Mouse (Mus musculus) cerebellum, adult 8-10 months (tissue): Measurements from ENCODE around the gene Zfp148.
A peak's percentile ranks its signal among the peaks of the same experiment; 100 is the strongest.
"Not testable (repeated sequence)": the region's sequence is repeated elsewhere in the genome, so short reads cannot be mapped to it uniquely, and the experiment has no call there.

Source experiments
- DNase-seq: peaks from one replicate; pipeline ENCODE4 v3.0.0; 2022

Zfp148 gene

GRCm38 (mm10) chr16:33382341-33382740 lies 1.7 kb downstream of the Zfp148 start:
- DNase-seq: no peak

- DNase-seq: no peak
Measured at GRCm38 (mm10) chr16:33383584-33383983, 2.9 kb downstream of the Zfp148 start.

- not testable (repeated sequence) for DNase-seq
Measured at GRCm38 (mm10) chr16:33384057-33384456, 3.4 kb downstream of the Zfp148 start.

GRCm38 (mm10) chr16:33387013-33387412 lies 6.4 kb downstream of the Zfp148 start:
- no peak for DNase-seq

- DNase-seq: no peak
Measured at GRCm38 (mm10) chr16:33387420-33387819, 6.8 kb downstream of the Zfp148 start.

- DNase-seq: no peak
Measured at GRCm38 (mm10) chr16:33399913-33400782, 19.5 kb downstream of the Zfp148 start.

GRCm38 (mm10) chr16:33400943-33401342 lies 20.3 kb downstream of the Zfp148 start:
- DNase-seq: no peak

- DNase-seq: no peak
Measured at GRCm38 (mm10) chr16:33403258-33403657, 22.6 kb downstream of the Zfp148 start.

- no peak for DNase-seq
Measured at GRCm38 (mm10) chr16:33404055-33404454, 23.4 kb downstream of the Zfp148 start.

- no peak for DNase-seq
Measured at GRCm38 (mm10) chr16:33405487-33405886, 24.9 kb downstream of the Zfp148 start.

GRCm38 (mm10) chr16:33410151-33410550 lies 29.5 kb downstream of the Zfp148 start:
- DNase-seq: peak; percentile 48

- no peak for DNase-seq
Measured at GRCm38 (mm10) chr16:33410605-33411004, 30.0 kb downstream of the Zfp148 start.

- no peak for DNase-seq
Measured at GRCm38 (mm10) chr16:33414191-33414590, 33.6 kb downstream of the Zfp148 start.

- DNase-seq: no peak
Measured at GRCm38 (mm10) chr16:33415607-33416006, 35.0 kb downstream of the Zfp148 start.

GRCm38 (mm10) chr16:33428327-33428726 lies 47.7 kb downstream of the Zfp148 start:
- DNase-seq: no peak

GRCm38 (mm10) chr16:33431660-33432059 lies 51.0 kb downstream of the Zfp148 start:
- DNase-seq: no peak

GRCm38 (mm10) chr16:33441065-33441464 lies 60.4 kb downstream of the Zfp148 start:
- no peak for DNase-seq

- DNase-seq: peak; percentile 30
Measured at GRCm38 (mm10) chr16:33446830-33447229, 66.2 kb downstream of the Zfp148 start.

- no peak for DNase-seq
Measured at GRCm38 (mm10) chr16:33453826-33454225, 73.2 kb downstream of the Zfp148 start.

- no peak for DNase-seq
Measured at GRCm38 (mm10) chr16:33454306-33454705, 73.7 kb downstream of the Zfp148 start.

- DNase-seq: no peak
Measured at GRCm38 (mm10) chr16:33455263-33455910, 74.8 kb downstream of the Zfp148 start.

GRCm38 (mm10) chr16:33459101-33459500 lies 78.5 kb downstream of the Zfp148 start:
- no peak for DNase-seq

- DNase-seq: no peak
Measured at GRCm38 (mm10) chr16:33461416-33461815, 80.8 kb downstream of the Zfp148 start.
